In genomic region chr15:86058394-86058915, GRCm38 (mm10) we compare ENCODE assay signal across 8 mouse cellular contexts. TPM values are rescaled to one million over a fixed set of nuclear protein-coding genes. Genes with fewer than 3 reads are reported as not detected.
DNase-seq lines count a peak whose midpoint lies in the region; ATAC-seq and TF ChIP-seq lines count a peak whose summit lies in the region.

No protein-coding gene starts in this region.

- H3K36me3 ChIP-seq in ES-E14 (ENCODE audit: control insufficient read depth, insufficient read depth, low read length, poor library complexity, severe bottlenecking) = no peaks in the 10 kb centered on the region
- no peaks in the 10 kb centered on the region for H3K36me3 ChIP-seq in forebrain, embryonic 15.5 days

- peak; percentile 50 for TF ChIP-seq POLR2A in olfactory bulb, adult 2 months (IDR thresholded peaks at IDR 0.05; ENCODE audit: insufficient read depth, low read depth, low read length)

- peaks cover 3 to 11% of the 10 kb centered on the region in 2 experiments; a peak in 2 of 4 replicates for H3K4me1 ChIP-seq in ES-E14 (ENCODE audit: control insufficient read depth in 2 of 2, insufficient read depth in 2 of 2, low read length in 2 of 2, poor library complexity in 1 of 2)
- peaks cover 51% of the 10 kb centered on the region for H3K4me1 ChIP-seq in forebrain, embryonic 15.5 days
- H3K4me1 ChIP-seq in olfactory bulb, adult 2 months (ENCODE audit: control insufficient read depth, insufficient read depth, low read length) = peaks cover 29% of the 10 kb centered on the region

- TF ChIP-seq CTCF in olfactory bulb, adult 2 months (IDR thresholded peaks at IDR 0.05; ENCODE audit: insufficient read depth, low read depth, low read length) = no peak

- H3K4me3 ChIP-seq in ES-E14 (ENCODE audit: insufficient read depth in 1 of 2, low read depth in 1 of 2, low read length in 2 of 2, poor library complexity in 1 of 2, severe bottlenecking in 1 of 2) = peak overlapping the region; percentile 78 to 79
- H3K4me3 ChIP-seq in forebrain, embryonic 15.5 days = peak overlapping the region; percentile 71
- H3K4me3 ChIP-seq in olfactory bulb, adult 2 months (ENCODE audit: insufficient read depth, low read depth, low read length) = peak overlapping the region; percentile 86

- in situ Hi-C loops in ES-E14 (cut with MboI; ENCODE audit: low sequenced_read_pairs in 2 of 2, unreplicated experiment in 2 of 2) = no loop called here

- no peaks in the 10 kb centered on the region for H3K9me3 ChIP-seq in ES-E14 (ENCODE audit: control insufficient read depth, insufficient read depth, low read depth, low read length)
- no peaks in the 10 kb centered on the region for H3K9me3 ChIP-seq in forebrain, embryonic 15.5 days

- ATAC-seq in forebrain, embryonic 15.5 days (replicated peaks) = peak; percentile 76

- 0% methylated on average over 36 of the region's 70 CpGs for WGBS in forebrain, embryonic 15.5 days
- under 1% methylated on average over 64 of the region's 70 CpGs for WGBS in olfactory bulb, adult 2 months

- DNase-seq in ES-E14 (ENCODE audit: low read depth, low spot score) = no peak
- DNase-seq in cerebellum, adult 18-20 months = peak; percentile 82 to 96
- DNase-seq in heart, postnatal 14 days = peak; percentile 89 to 92
- DNase-seq in layer of hippocampus, adult 18-20 months (ENCODE audit: low spot score in 2 of 2) = peak; percentile 74 to 91
- DNase-seq in lung, adult 18-20 months = peak; percentile 79 to 86
- peak; percentile 71 for DNase-seq in testis, postnatal 14 days (ENCODE audit: low spot score)

- H3K27ac ChIP-seq in ES-E14 (ENCODE audit: insufficient read depth, low read depth, low read length, poor library complexity, severe bottlenecking) = no peak overlapping the region
- H3K27ac ChIP-seq in forebrain, embryonic 15.5 days (replicated peaks) = peak overlapping the region; percentile 94
- peak overlapping the region; percentile 69 for H3K27ac ChIP-seq in olfactory bulb, adult 2 months (ENCODE audit: insufficient read depth, low read depth, low read length)

- intact Hi-C loops in heart, postnatal 14 days (cut with DNase I) = loop anchor here (5.0 kb wide), 2 partner anchors 34 to 154 kb away; partner anchors contain the start of gene Tbc1d22a

- peak overlapping the region; percentile 74 for H3K9ac ChIP-seq in ES-E14 (ENCODE audit: insufficient read depth, low read depth, low read length, poor library complexity, severe bottlenecking)
- H3K9ac ChIP-seq in forebrain, embryonic 15.5 days (replicated peaks) = peak overlapping the region; percentile 99

- no peaks in the 10 kb centered on the region for H3K27me3 ChIP-seq in forebrain, embryonic 15.5 days

- H3K4me2 ChIP-seq in forebrain, embryonic 15.5 days (replicated peaks) = peak overlapping the region; percentile 66

TF ChIP-seq in ES-E14, 5 proteins besides CTCF, POLR2A, EP300 and RAD21:
- TF ChIP-seq ZNF384 (IDR thresholded peaks at IDR 0.05; ENCODE audit: low read depth, low read length) = no peak
- TF ChIP-seq ZC3H11A (IDR thresholded peaks at IDR 0.05; ENCODE audit: borderline replicate concordance, low read depth, low read length) = no peak
- TF ChIP-seq HCFC1 (IDR thresholded peaks at IDR 0.05; ENCODE audit: borderline replicate concordance, insufficient read depth, low read length) = no peak
- no peak for TF ChIP-seq CHD2 (IDR thresholded peaks at IDR 0.05; ENCODE audit: low read depth, low read length)
- TF ChIP-seq MAFK (IDR thresholded peaks at IDR 0.05; ENCODE audit: insufficient read depth, low read depth, low read length) = no peak

RNA-seq across cellular contexts. Expression of gene Gramd4, which starts 1.0 kb away (rescaled TPM):
- total RNA-seq in ES-E14 (2012; rRNA removed) = 19.6 and 24.5 TPM in 2 replicates
- polyA plus RNA-seq in forebrain, embryonic 15.5 days (2015; fragmentation: Nextera tagmentation; extraction: Ambion mirVana) = 48.8 and 52.9 TPM in 2 replicates
- total RNA-seq in heart, postnatal 14 days (2021) = 10 to 100 TPM; 32.4 to 35.0 TPM
- total RNA-seq in layer of hippocampus, adult 18-20 months (2021) = 10 to 100 TPM; 30.7 to 34.5 TPM
- polyA plus RNA-seq in olfactory bulb, adult 2 months (2012; ENCODE audit: insufficient read depth, insufficient read length, low replicate concordance, missing spikeins) = not detected in 2 replicates

RNA-seq across cellular contexts. Expression of gene Celsr1, which starts 24.9 kb away (rescaled TPM):
- total RNA-seq in ES-E14 (2012; rRNA removed) = 12.6 and 40.3 TPM in 2 replicates
- polyA plus RNA-seq in forebrain, embryonic 15.5 days (2015; fragmentation: Nextera tagmentation; extraction: Ambion mirVana) = 5.8 and 7.2 TPM in 2 replicates
- total RNA-seq in heart, postnatal 14 days (2021) = 10 to 100 TPM in 1 of 2 experiments, 1 to 10 TPM in 1; 10.0 to 11.5 TPM
- total RNA-seq in layer of hippocampus, adult 18-20 months (2021) = 1 to 10 TPM; 5.6 to 6.3 TPM
- not detected in 2 replicates for polyA plus RNA-seq in olfactory bulb, adult 2 months (2012; ENCODE audit: insufficient read depth, insufficient read length, low replicate concordance, missing spikeins)
